Mouse (Mus musculus): ENCODE data around the gene Taldo1.

DNA sequence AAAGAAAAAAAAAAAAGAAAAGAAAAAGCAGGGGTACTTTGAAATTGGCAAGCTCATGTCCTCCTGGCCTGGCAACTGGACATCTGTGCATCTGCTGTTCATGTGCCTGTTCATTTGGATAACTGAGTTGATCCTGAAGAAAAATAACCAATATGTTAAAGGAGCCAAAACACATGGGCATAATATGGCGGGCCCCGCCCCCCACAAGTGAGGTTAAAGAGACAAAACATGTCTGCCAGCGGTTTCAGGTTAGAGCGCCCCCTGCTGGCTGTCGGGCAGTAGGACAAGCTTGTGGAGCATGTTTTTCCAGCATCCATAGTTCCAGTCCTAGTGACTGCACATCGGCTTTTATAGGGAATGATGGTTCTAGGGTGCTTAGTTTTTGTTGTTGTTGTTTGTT lies 2.8 kb downstream of the Taldo1 start:
- TF ChIP-seq EP300 (IDR thresholded peaks at IDR 0.05; ENCODE audit: insufficient read depth, low read depth, low read length) (no peak), CTCF (IDR thresholded peaks at IDR 0.05; ENCODE audit: low read depth, low read length) (peak; percentile 92)
